Mouse (Mus musculus) limb, embryonic 11.5 days (tissue): ENCODE measurements at regions not wholly inside any gene's neighbourhood (a gene's known extent, or its start where the extent isn't known, plus 50 kb on each side); places are given as distances from the start of the nearest gene placed in this dataset.

ENCODE experiments used
- ATAC-seq: fragments of 200-750 bp; cut with Nextera tagmentation; 2 replicates; pipeline ENCODE4 v1.8.0; 2017; ENCODE audit warnings: low read depth; ENCODE audit not compliant: insufficient number of reproducible peaks, low FRiP score, low TSS enrichment
- DNase-seq: peaks from one replicate; pipeline ENCODE4 v3.0.0-alpha.2; 2015; ENCODE audit warnings: low spot score
- H3K27ac ChIP-seq: fragments of 300-500 bp; sonication (generic); replicated peaks from 2 replicates; pipeline ENCODE4 v1.5.1; 2014; ENCODE audit warnings: low read depth, mild to moderate bottlenecking, low read length
- H3K27me3 ChIP-seq: fragments of 300-500 bp; sonication (generic); 2 replicates; pipeline ENCODE4 v1.6.1; 2014; ENCODE audit warnings: mild to moderate bottlenecking, low read length, mixed read lengths; ENCODE audit not compliant: control insufficient read depth, insufficient read depth
- H3K36me3 ChIP-seq: fragments of 300-500 bp; sonication (generic); 2 replicates; pipeline ENCODE4 v1.6.1; 2014; ENCODE audit warnings: mild to moderate bottlenecking, low read length, moderate library complexity, mixed read lengths; ENCODE audit not compliant: control insufficient read depth, insufficient read depth
- H3K4me1 ChIP-seq: fragments of 300-500 bp; sonication (generic); 2 replicates; pipeline ENCODE4 v1.6.1; 2014; ENCODE audit warnings: low read length, mixed read lengths; ENCODE audit not compliant: control insufficient read depth, insufficient read depth
- H3K4me2 ChIP-seq: fragments of 300-500 bp; sonication (generic); 2 replicates; pipeline ENCODE4 v1.6.1; 2014; ENCODE audit warnings: low read depth, mild to moderate bottlenecking, moderate library complexity; ENCODE audit not compliant: severe bottlenecking
- H3K4me3 ChIP-seq: fragments of 300-500 bp; sonication (generic); 2 replicates; pipeline ENCODE4 v1.5.1; 2014; ENCODE audit warnings: low read depth, low read length
- H3K9ac ChIP-seq: fragments of 300-500 bp; sonication (generic); 2 replicates; pipeline ENCODE4 v1.6.1; 2014; ENCODE audit warnings: mild to moderate bottlenecking, low read length
- H3K9me3 ChIP-seq: fragments of 300-500 bp; sonication (generic); 2 replicates; pipeline ENCODE4 v1.6.1; 2016; ENCODE audit warnings: low read length; ENCODE audit not compliant: control insufficient read depth
- WGBS: fragments of 180-500 bp; shearing (Covaris S2); extraction: QIAGEN DNeasy Blood & Tissue Kit; methylation state at CpG from one replicate; pipeline ENCODE4 v1.1.7; 2014; 5-methylcytosine and 5-hydroxymethylcytosine counted together

GRCm38 (mm10) chr3:137728689-137729088 is 57.4 kb downstream of the Gm21962 start:
- no peaks in the 10 kb centered on the region for H3K9me3 ChIP-seq
- H3K9ac ChIP-seq: no peak overlapping the region
- no peaks in the 10 kb centered on the region for H3K27me3 ChIP-seq
- no peak overlapping the region for H3K27ac ChIP-seq
- DNase-seq (no peak), ATAC-seq (no peak)
- no peak overlapping the region for H3K4me2 ChIP-seq
- no peaks in the 10 kb centered on the region for H3K36me3 ChIP-seq
- no peak overlapping the region for H3K4me3 ChIP-seq
- H3K4me1 ChIP-seq: no peaks in the 10 kb centered on the region
- WGBS: 79% methylated on average over 9 of the region's 9 CpGs

- no peak overlapping the region for H3K9ac ChIP-seq
- no peak for ATAC-seq
- WGBS: 90% methylated on average over 7 of the region's 7 CpGs
Observed at GRCm38 (mm10) chr3:137729421-137729820, 58.1 kb downstream of the Gm21962 start.

GRCm38 (mm10) chr3:137737222-137737800 is 66.0 kb downstream of the Gm21962 start:
- H3K4me1 ChIP-seq: no peaks in the 10 kb centered on the region

More at GRCm38 (mm10) chr3:137729421-137729820, 58.1 kb downstream of the Gm21962 start:
- Histone ChIP-seq H3K27ac (no peak overlapping the region), H3K9me3 (no peaks in the 10 kb centered on the region), H3K27me3 (no peaks in the 10 kb centered on the region), H3K4me1 (no peaks in the 10 kb centered on the region), H3K4me3 (no peak overlapping the region), H3K36me3 (no peaks in the 10 kb centered on the region), H3K4me2 (no peak overlapping the region)
- no peak for DNase-seq

GRCm38 (mm10) chr3:137741528-137741927 is 70.2 kb downstream of the Gm21962 start:
- Histone ChIP-seq H3K36me3 (no peaks in the 10 kb centered on the region), H3K9ac (no peak overlapping the region), H3K9me3 (no peaks in the 10 kb centered on the region), H3K4me3 (no peak overlapping the region), H3K4me1 (no peaks in the 10 kb centered on the region), H3K27ac (no peak overlapping the region), H3K27me3 (no peaks in the 10 kb centered on the region), H3K4me2 (no peak overlapping the region)
- 82% methylated on average over 9 of the region's 9 CpGs for WGBS
- DNase-seq: no peak
- no peak for ATAC-seq

More at GRCm38 (mm10) chr3:137737222-137737800, 66.0 kb downstream of the Gm21962 start:
- Histone ChIP-seq H3K27me3 (no peaks in the 10 kb centered on the region), H3K9me3 (no peaks in the 10 kb centered on the region), H3K36me3 (no peaks in the 10 kb centered on the region), H3K4me2 (no peak overlapping the region), H3K9ac (no peak overlapping the region), H3K27ac (no peak overlapping the region), H3K4me3 (no peak overlapping the region)
- no peak for ATAC-seq
- WGBS: 71% methylated on average over 12 of the region's 12 CpGs
- DNase-seq: no peak

GRCm38 (mm10) chr3:137742119-137742518 is 70.8 kb downstream of the Gm21962 start:
- 85% methylated on average over 4 of the region's 4 CpGs for WGBS

GRCm38 (mm10) chr3:137751732-137752260 is 80.5 kb downstream of the Gm21962 start:
- Histone ChIP-seq H3K9me3 (no peaks in the 10 kb centered on the region), H3K27me3 (no peaks in the 10 kb centered on the region), H3K27ac (no peak overlapping the region), H3K4me2 (no peak overlapping the region), H3K4me1 (peaks cover 4% of the 10 kb centered on the region; the same call in 1 of the 2 replicates), H3K9ac (no peak overlapping the region), H3K36me3 (no peaks in the 10 kb centered on the region), H3K4me3 (no peak overlapping the region)
- DNase-seq (no peak), ATAC-seq (no peak)
- 92% methylated on average over 9 of the region's 9 CpGs for WGBS

More at GRCm38 (mm10) chr3:137742119-137742518, 70.8 kb downstream of the Gm21962 start:
- no peak overlapping the region for H3K9ac ChIP-seq
- no peak for DNase-seq
- H3K9me3 ChIP-seq: no peaks in the 10 kb centered on the region
- no peak overlapping the region for H3K27ac ChIP-seq
- no peak overlapping the region for H3K4me3 ChIP-seq
- no peak for ATAC-seq
- H3K4me1 ChIP-seq: no peaks in the 10 kb centered on the region
- no peaks in the 10 kb centered on the region for H3K36me3 ChIP-seq
- no peaks in the 10 kb centered on the region for H3K27me3 ChIP-seq
- no peak overlapping the region for H3K4me2 ChIP-seq

GRCm38 (mm10) chr3:137752447-137753256 is 81.3 kb downstream of the Gm21962 start:
- Histone ChIP-seq H3K4me2 (peak overlapping the region; percentile 22), H3K27me3 (no peaks in the 10 kb centered on the region), H3K4me1 (peaks cover 4% of the 10 kb centered on the region; the same call in 1 of the 2 replicates), H3K9ac (peak overlapping the region; percentile 34; the same call in 1 of the 2 replicates), H3K27ac (no peak overlapping the region), H3K4me3 (peak overlapping the region; percentile 19; the same call in 1 of the 2 replicates), H3K9me3 (no peaks in the 10 kb centered on the region), H3K36me3 (no peaks in the 10 kb centered on the region)
- DNase-seq (peak; percentile 92), ATAC-seq (peak; percentile 88)
- WGBS: 14% methylated on average over 25 of the region's 25 CpGs

GRCm38 (mm10) chr3:137753257-137753654 is 81.9 kb downstream of the Gm21962 start:
- ATAC-seq (no peak), DNase-seq (no peak)
- 70% methylated on average over 7 of the region's 7 CpGs for WGBS
- no peak overlapping the region for H3K27ac ChIP-seq
- H3K36me3 ChIP-seq: no peaks in the 10 kb centered on the region
- H3K4me3 ChIP-seq: no peak overlapping the region
- H3K27me3 ChIP-seq: no peaks in the 10 kb centered on the region
- H3K9me3 ChIP-seq: no peaks in the 10 kb centered on the region
- H3K4me1 ChIP-seq: peaks cover 4% of the 10 kb centered on the region; the same call in 1 of the 2 replicates
- H3K9ac ChIP-seq: peak overlapping the region; percentile 34; the same call in 1 of the 2 replicates
- no peak overlapping the region; the same call in 1 of the 2 replicates for H3K4me2 ChIP-seq
